Mouse (Mus musculus): ENCODE results near the gene Thpo.

DNA sequence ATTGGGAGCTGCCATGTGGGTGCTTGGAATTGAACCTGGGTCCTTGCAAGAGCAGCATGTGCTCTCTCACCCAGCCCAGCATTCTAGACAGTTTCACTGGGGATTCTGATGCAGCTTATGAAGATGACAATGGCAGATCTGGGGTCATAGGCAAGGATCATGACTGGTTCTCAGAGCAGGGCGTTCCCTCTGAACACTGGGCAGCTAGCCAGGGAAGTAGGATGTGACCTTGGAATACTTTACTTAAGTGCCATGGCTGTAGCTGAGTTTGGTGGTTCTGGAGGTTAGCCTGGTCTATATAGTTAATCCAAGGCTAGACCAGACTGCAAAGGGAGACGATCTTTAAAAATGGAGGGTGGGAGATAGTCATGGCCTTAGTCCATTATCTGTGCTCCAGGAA lies 49.6 kb upstream of the Thpo start:
- TF ChIP-seq POLR2A (IDR thresholded peaks at IDR 0.05; ENCODE audit: borderline replicate concordance, insufficient read depth, low read length) (no peak), CTCF (IDR thresholded peaks at IDR 0.05; ENCODE audit: borderline replicate concordance, insufficient read depth, low read depth, low read length) (no peak)
